Mouse (Mus musculus) lung, embryonic 16.5 days (tissue): ENCODE results near the gene Tia1. TPM values are rescaled to one million over a fixed set of nuclear protein-coding genes. Genes with fewer than 3 reads are reported as not detected.

Experiments used
- ATAC-seq: fragments of 200-750 bp; cut with Nextera tagmentation; 2 replicates; pipeline ENCODE4 v1.8.0; 2017; ENCODE audit warnings: low read depth, mild to moderate bottlenecking, moderate library complexity
- H3K27ac ChIP-seq: fragments of 300-500 bp; sonication (generic); 2 replicates; pipeline ENCODE4 v1.5.1; 2014; ENCODE audit warnings: mild to moderate bottlenecking, control low read depth, low read length
- H3K27me3 ChIP-seq: fragments of 300-500 bp; sonication (generic); 2 replicates; pipeline ENCODE4 v1.6.1; 2014; ENCODE audit warnings: low read depth, low read length, mixed read lengths; ENCODE audit not compliant: control insufficient read depth, insufficient read depth
- H3K36me3 ChIP-seq: fragments of 300-500 bp; sonication (generic); 2 replicates; pipeline ENCODE4 v1.6.1; 2014; ENCODE audit warnings: low read length; ENCODE audit not compliant: control insufficient read depth, insufficient read depth
- H3K4me1 ChIP-seq: fragments of 300-500 bp; sonication (generic); replicated peaks from 2 replicates; pipeline ENCODE4 v1.6.1; 2014; ENCODE audit warnings: low read length, mixed read lengths; ENCODE audit not compliant: control insufficient read depth, insufficient read depth
- H3K4me2 ChIP-seq: fragments of 300-500 bp; sonication (generic); 2 replicates; pipeline ENCODE4 v1.6.1; 2014; ENCODE audit warnings: low read depth, low read length, control low read depth
- H3K4me3 ChIP-seq: fragments of 300-500 bp; sonication (generic); 2 replicates; pipeline ENCODE4 v1.5.1; 2014; ENCODE audit warnings: mild to moderate bottlenecking, low read length, control low read depth
- H3K9ac ChIP-seq: fragments of 300-500 bp; sonication (generic); 2 replicates; pipeline ENCODE4 v1.6.1; 2014; ENCODE audit warnings: low read length, control low read depth
- H3K9me3 ChIP-seq: fragments of 300-500 bp; sonication (generic); 2 replicates; pipeline ENCODE4 v1.6.1; 2016; ENCODE audit warnings: low read length; ENCODE audit not compliant: control insufficient read depth
- WGBS: fragments of 180-500 bp; shearing (Covaris S2); extraction: QIAGEN DNeasy Blood & Tissue Kit; methylation state at CpG from one replicate; pipeline ENCODE4 v1.1.7; 2014; 5-methylcytosine and 5-hydroxymethylcytosine counted together
- polyA plus RNA-seq: library from polyadenylated mRNA; unstranded; fragments of >200 nt; fragmentation: Nextera tagmentation; extraction: Ambion mirVana; gene quantifications from 2 replicates; pipeline ENCODE4 v1.2.1, GENCODE M21; 2015

Tia1 gene
- polyA plus RNA-seq, 1 experiment from 2014 or later, result 177 TPM

DNA sequence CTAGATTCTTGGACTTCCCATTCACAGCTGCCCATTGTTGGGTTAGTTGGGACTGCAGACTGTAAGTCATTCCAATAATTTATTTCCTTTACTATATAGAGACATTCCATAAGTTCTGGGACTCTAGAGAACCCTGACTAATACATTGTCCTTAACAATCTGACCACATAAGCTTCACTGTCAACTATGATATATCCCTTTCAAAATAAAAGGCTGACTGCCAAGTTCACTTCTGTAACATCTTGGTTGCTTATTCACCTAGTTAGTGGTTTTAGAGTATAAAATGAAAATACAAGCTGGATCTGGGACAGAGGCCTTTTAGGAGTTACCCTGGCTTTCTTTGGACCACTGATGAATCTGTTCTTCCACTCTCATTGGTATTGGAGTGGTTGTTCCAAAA lies 21.5 kb upstream of the Tia1 start:
- Histone ChIP-seq H3K27me3 (no peaks in the 10 kb centered on the region), H3K9me3 (no peaks in the 10 kb centered on the region), H3K4me1 (no peaks in the 10 kb centered on the region), H3K36me3 (peaks cover 19% of the 10 kb centered on the region), H3K4me2 (no peak overlapping the region), H3K27ac (no peak overlapping the region), H3K4me3 (no peak overlapping the region), H3K9ac (no peak overlapping the region)
- no peak for ATAC-seq

DNA sequence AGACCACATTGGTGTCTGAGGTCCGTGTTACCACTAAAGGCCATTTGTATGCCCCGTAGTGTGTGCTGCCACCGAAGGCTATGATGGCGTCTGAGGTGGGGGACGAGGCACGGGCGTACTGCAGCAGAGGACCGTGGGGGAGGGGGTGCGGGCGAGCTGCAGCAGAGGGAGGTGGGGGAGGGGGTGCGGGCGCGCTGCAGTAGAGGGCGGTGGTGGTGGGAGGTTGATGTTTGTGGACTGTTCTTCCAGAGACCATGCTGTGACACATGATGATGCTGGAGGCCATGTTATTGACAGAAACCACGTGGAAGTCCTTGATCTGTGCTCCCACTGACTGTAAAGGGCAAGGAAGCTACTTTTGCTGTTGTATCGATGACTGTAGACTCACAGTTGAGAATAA lies 20.6 kb upstream of the Tia1 start:
- ATAC-seq, result no peak
- Histone ChIP-seq H3K36me3 (peaks cover 19% of the 10 kb centered on the region), H3K4me2 (no peak overlapping the region), H3K27me3 (no peaks in the 10 kb centered on the region), H3K9ac (no peak overlapping the region), H3K4me3 (no peak overlapping the region), H3K4me1 (no peaks in the 10 kb centered on the region), H3K9me3 (no peaks in the 10 kb centered on the region), H3K27ac (no peak overlapping the region)
- WGBS, result 41% methylated on average over 16 of the region's 16 CpGs

DNA sequence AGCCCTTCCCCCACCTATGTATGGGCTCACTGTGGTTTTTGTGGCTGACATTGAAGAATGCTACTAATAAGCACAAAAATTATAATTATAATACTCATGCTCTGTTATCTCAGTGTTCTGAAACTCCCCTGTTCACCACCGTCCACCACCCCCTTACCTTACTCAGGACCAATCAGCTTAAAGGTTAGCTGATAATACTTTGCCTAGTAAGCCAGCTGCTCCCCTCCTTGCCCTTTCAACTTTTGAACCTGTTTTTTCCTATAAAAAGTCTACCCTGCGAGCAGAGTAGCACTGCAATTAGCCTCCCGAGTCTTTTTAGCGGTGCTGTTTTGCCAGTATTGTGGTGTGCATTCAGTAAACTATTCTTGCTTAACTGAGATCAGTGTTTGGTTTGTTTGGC lies 19.3 kb upstream of the Tia1 start:
- WGBS, result 62% methylated on average over 4 of the region's 4 CpGs
- no peaks in the 10 kb centered on the region for H3K4me1 ChIP-seq

DNA sequence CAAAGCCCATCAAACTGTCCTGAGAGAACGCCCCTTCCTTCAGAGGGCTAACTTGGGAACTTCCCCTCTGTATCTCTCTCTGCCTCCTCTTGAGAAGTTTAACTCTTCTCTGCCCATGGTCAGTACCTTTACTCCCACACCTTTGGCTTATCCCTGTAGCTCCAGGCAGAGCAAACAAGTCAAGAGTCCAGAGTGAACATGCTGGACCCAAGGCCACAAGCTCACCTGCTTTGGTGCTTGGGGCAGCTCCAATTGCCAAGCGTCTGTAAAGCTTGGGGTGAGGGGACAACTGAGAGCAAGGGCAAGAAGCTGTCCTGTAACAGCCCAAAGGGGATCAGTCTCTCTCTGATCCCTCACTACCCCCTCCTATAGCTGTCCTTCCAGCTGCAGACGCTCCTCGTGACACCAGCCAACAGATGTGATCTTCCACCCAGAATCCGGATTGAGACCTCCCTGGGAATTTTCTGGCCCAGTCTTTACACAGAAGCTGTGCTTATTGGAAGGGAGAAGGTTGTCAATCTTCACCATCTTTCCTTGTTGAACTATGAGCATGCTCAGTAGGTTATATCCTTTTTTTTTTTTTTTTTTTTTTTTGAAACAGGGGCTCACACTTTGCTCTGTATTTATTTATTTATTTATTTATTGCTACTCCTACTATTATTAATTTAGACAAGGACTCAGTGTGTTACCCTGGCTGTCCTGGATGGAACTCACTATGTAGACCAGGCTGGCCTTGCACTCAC lies 18.5 kb upstream of the Tia1 start:
- H3K36me3 ChIP-seq, result peaks cover 25% of the 10 kb centered on the region
- H3K27ac ChIP-seq, result no peak overlapping the region
- no peak overlapping the region for H3K9ac ChIP-seq
- H3K27me3 ChIP-seq, result no peaks in the 10 kb centered on the region
- H3K4me1 ChIP-seq, result no peaks in the 10 kb centered on the region
- H3K9me3 ChIP-seq, result no peaks in the 10 kb centered on the region
- no peak overlapping the region for H3K4me2 ChIP-seq
- no peak; the same call in 1 of the 2 replicates for ATAC-seq
- no peak overlapping the region for H3K4me3 ChIP-seq
- WGBS, result 66% methylated on average over 5 of the region's 5 CpGs

More for the DNA sequence above, 19.3 kb upstream of the Tia1 start:
- Histone ChIP-seq H3K9me3 (no peaks in the 10 kb centered on the region), H3K9ac (no peak overlapping the region), H3K4me3 (no peak overlapping the region), H3K27me3 (no peaks in the 10 kb centered on the region), H3K4me2 (no peak overlapping the region), H3K27ac (no peak overlapping the region), H3K36me3 (peaks cover 19% of the 10 kb centered on the region)
- no peak for ATAC-seq

DNA sequence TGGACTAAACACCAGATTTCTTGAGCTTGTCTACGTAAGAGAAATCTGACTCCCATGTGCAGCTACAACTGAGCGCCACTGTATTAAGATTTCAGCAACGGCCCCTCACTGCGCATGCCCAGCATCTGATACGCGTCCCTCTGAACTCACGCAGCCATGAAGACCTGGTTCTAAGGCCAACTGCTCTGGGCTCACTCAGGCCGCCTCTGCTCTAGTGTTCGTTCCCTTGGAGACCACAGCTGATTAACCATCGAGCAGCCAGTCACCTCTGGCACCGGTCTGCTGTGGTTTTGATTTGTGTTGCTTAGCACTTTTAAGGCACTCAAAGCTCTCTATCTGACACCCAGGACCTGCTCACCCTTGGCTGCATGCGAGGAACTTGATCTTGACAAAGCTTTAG lies 16.7 kb upstream of the Tia1 start:
- Histone ChIP-seq H3K36me3 (peaks cover 43% of the 10 kb centered on the region), H3K27me3 (no peaks in the 10 kb centered on the region), H3K4me1 (no peaks in the 10 kb centered on the region), H3K9ac (no peak overlapping the region), H3K9me3 (no peaks in the 10 kb centered on the region), H3K4me3 (no peak overlapping the region), H3K27ac (no peak overlapping the region), H3K4me2 (no peak overlapping the region)
- 82% methylated on average over 12 of the region's 12 CpGs for WGBS
- ATAC-seq, result no peak

DNA sequence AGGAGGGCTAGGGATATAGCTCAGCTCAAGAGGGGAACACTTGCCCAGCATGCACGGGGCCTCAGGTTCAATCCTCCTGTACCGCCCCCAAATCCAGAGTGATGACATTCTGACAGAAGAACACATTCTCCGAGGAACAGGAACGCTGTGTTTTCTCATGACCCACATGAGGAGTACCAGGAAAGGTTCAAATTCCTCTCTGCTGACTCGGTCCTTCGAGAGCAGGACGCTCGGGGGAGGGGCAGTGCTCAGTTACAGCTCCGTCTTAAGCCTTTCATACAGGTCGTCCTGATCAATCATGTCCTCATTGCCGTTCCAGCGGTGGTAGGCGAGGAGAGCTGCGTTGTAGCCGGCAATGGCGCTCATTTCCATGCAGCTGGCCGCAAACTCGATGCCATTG lies 15.6 kb upstream of the Tia1 start:
- no peak for ATAC-seq
- WGBS, result 64% methylated on average over 18 of the region's 18 CpGs
- Histone ChIP-seq H3K36me3 (peaks cover 44% of the 10 kb centered on the region), H3K9me3 (no peaks in the 10 kb centered on the region), H3K27ac (no peak overlapping the region), H3K4me3 (no peak overlapping the region), H3K27me3 (no peaks in the 10 kb centered on the region), H3K9ac (no peak overlapping the region), H3K4me2 (no peak overlapping the region), H3K4me1 (no peaks in the 10 kb centered on the region)

DNA sequence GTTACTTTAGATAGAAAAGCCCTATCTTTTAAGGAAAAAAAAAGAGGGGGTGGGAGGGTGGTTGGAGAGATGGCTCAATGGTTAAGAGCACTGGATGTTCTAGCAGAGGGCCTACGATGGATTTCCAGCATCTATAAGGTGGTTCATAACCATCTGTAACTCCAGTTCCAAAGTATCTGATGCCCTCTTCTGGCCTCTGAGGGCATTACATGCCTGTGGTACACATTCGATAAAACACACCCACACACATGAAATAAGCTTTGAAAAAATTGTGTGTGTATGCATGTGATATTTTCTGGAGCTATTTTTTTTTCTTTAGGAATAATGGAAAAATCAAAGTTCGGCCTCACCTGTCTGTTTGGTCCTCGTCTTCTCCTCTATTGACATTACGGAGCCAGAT lies 12.7 kb upstream of the Tia1 start:
- Histone ChIP-seq H3K4me1 (peaks cover 7% of the 10 kb centered on the region), H3K27ac (no peak overlapping the region), H3K9ac (no peak overlapping the region), H3K36me3 (peaks cover 48% of the 10 kb centered on the region), H3K27me3 (no peaks in the 10 kb centered on the region), H3K4me3 (no peak overlapping the region), H3K4me2 (no peak overlapping the region), H3K9me3 (no peaks in the 10 kb centered on the region)
- WGBS, result 94% methylated on average over 5 of the region's 5 CpGs
- no peak for ATAC-seq

DNA sequence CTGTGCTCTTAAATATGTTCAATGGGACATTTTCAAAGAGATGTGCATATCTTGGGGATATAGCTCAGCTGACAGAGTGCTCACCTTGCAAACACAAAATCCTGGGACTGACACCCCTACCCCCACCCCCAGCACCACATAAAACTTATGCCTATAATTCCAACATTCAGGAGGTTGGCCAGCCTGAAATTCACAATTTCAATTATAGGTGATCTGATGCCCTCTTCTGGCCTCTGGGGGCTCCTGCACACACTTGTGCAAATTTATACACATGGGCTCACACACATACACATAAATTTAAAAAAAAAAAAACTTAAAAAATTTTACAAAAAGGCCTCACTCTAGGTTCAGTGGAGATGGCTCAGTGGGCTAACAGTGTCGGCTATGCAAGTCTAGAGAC lies 10.8 kb upstream of the Tia1 start:
- Histone ChIP-seq H3K27me3 (no peaks in the 10 kb centered on the region), H3K27ac (no peak overlapping the region), H3K36me3 (peaks cover 39% of the 10 kb centered on the region), H3K9me3 (no peaks in the 10 kb centered on the region), H3K4me2 (no peak overlapping the region), H3K4me3 (no peak overlapping the region), H3K9ac (no peak overlapping the region), H3K4me1 (peaks cover 12% of the 10 kb centered on the region)
- 90% methylated on average over 1 of the region's 1 CpGs for WGBS
- no peak for ATAC-seq

DNA sequence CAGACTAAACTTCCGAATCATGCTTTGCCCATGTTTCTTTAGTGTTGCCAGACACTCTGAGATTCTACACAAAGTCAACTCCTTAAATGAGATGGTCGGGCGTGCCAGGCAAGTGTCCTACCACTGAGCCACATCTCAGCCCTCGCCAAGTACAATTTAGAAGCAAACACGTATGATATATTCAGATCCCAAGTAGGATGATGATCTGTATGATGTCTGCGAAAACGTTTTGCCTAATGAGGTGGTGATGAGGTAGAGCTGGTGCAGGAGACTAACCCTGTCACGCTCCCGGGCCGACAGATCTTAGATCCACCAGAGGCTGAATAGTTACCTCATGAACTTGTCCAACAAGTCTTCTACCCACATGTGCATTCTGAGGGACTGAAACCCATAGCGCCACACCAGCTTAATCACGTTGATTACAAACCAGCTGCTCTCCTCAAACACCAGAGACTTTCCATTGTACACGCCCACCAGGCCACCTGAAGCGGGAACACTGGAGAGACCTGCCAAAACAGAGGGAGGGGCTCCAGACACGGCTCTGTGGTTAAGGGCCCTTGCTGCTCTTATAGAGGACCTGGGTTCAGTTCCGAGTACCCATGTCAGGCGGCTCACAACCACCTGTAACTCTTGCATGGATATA lies 9.8 kb upstream of the Tia1 start:
- WGBS, result 83% methylated on average over 17 of the region's 17 CpGs
- Histone ChIP-seq H3K27ac (no peak overlapping the region), H3K9me3 (no peaks in the 10 kb centered on the region), H3K4me2 (no peak overlapping the region), H3K4me1 (peaks cover 12% of the 10 kb centered on the region), H3K9ac (no peak overlapping the region), H3K27me3 (no peaks in the 10 kb centered on the region), H3K4me3 (no peak overlapping the region), H3K36me3 (peaks cover 30% of the 10 kb centered on the region)
- ATAC-seq, result no peak
